Mouse (Mus musculus): ENCODE measurements around the gene Smim7. TPM values are rescaled to one million over a fixed set of nuclear protein-coding genes. Genes with fewer than 3 reads are reported as not detected.

Gene Smim7
- polyA plus RNA-seq, 1 experiment from 2014 or later = 37.4 TPM

DNA sequence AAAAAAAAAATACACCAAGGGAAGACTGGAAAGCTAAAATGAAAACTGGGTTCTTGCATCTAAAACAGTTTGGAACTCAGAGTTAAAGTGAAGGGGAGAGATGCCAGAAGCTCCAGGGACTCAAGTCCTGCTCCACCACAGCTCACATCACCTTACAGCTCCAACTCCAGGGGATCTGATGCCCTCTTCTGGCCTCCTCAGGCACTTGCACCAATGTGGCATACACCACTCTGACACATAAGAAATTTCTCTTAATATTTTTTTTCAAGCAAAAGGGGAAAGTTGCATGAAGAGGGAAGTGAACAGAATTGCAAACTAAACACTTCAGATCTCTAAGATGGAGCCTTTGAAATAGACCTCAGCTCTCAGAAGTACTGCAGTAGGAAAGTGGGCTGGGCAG lies 31.7 kb downstream of the Smim7 start:
- Histone ChIP-seq H3K27ac (replicated peaks) (no peak overlapping the region), H3K36me3 (replicated peaks) (peaks cover 17% of the 10 kb centered on the region), H3K9ac (no peak overlapping the region), H3K4me1 (replicated peaks) (peaks cover 16% of the 10 kb centered on the region), H3K4me3 (replicated peaks) (no peak overlapping the region), H3K27me3 (no peaks in the 10 kb centered on the region), H3K9me3 (replicated peaks) (no peaks in the 10 kb centered on the region), H3K4me2 (no peak overlapping the region)
- no peak for ATAC-seq (ENCODE audit: insufficient read depth)

DNA sequence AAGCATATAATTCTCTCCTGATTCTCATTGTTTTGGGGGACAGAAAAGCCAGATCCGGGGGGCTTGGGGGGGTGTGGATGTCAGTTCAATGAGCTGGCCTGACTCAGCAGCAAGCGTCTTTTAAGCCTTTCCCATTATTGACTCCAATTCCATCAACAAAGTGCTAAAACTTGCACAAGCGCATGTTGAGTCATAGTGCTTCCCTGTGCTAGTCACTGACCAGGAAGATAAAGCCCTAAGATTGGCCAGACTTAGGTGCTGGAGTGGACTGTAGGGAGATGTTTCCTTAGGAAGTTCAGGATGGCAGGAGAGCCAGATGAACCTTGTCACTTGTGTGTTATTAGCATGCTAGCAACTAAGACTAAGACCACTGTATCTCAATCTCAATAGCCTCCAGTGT lies 36.0 kb downstream of the Smim7 start:
- Histone ChIP-seq H3K4me3 (replicated peaks) (no peak overlapping the region), H3K4me1 (replicated peaks) (peaks cover 11% of the 10 kb centered on the region; the same call in 1 of the 2 replicates), H3K9ac (no peak overlapping the region), H3K27ac (replicated peaks) (no peak overlapping the region), H3K27me3 (no peaks in the 10 kb centered on the region), H3K9me3 (replicated peaks) (no peaks in the 10 kb centered on the region), H3K4me2 (no peak overlapping the region), H3K36me3 (replicated peaks) (no peaks in the 10 kb centered on the region)
- no peak for ATAC-seq (ENCODE audit: insufficient read depth)
- WGBS (ENCODE audit: insufficient replicate concordance) = 72% methylated on average over 3 of the region's 3 CpGs

DNA sequence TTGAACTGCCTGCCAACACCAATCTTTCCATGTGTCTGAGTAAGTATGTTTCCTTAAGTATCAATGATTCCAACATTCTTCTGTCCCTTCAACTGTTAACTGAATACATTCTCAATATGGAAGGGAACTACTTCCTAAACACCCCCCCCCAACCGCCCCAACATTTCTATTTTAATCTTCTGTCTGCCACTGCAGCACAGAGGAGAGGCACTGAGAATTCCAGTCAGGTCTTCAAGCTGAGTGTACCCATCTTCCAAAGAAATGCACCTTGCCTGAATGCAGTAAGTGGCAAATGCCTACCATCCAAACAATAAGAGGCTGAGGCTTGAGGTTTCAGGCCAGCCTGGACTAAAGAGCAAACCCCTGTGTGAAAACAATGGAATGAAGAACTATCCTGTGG lies 38.8 kb downstream of the Smim7 start:
- H3K9me3 ChIP-seq (replicated peaks) = no peaks in the 10 kb centered on the region
- H3K27ac ChIP-seq (replicated peaks) = no peak overlapping the region
- no peaks in the 10 kb centered on the region for H3K27me3 ChIP-seq
- H3K4me1 ChIP-seq (replicated peaks) = peaks cover 11% of the 10 kb centered on the region; the same call in 1 of the 2 replicates
- H3K4me3 ChIP-seq (replicated peaks) = no peak overlapping the region
- no peak overlapping the region for H3K4me2 ChIP-seq
- 69% methylated on average over 1 of the region's 1 CpGs for WGBS (ENCODE audit: insufficient replicate concordance)
- no peaks in the 10 kb centered on the region; the same call in 1 of the 2 replicates for H3K36me3 ChIP-seq (replicated peaks)
- ATAC-seq (ENCODE audit: insufficient read depth) = no peak
- no peak overlapping the region for H3K9ac ChIP-seq

DNA sequence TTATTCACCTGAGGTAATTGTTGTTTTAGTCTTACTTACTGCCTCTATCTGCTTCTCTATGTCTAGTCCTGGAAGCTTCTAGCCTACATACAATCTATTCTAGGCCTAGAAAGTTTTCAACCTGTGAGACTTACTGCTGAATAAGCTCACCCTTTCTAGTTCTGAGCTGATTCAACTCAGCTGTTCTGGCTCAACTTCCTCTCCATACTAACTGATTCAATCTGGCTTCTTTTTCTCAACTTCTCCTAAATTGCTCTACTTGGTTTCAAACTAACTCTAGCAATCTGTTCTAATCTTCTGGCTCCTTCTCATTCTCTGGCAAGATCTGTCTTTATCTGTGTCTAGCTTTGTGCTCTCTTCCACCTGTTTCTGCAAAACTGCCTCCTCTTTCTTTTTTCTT lies 49.0 kb downstream of the Smim7 start:
- ATAC-seq (ENCODE audit: insufficient read depth) = no peak
- Histone ChIP-seq H3K27ac (replicated peaks) (no peak overlapping the region), H3K4me2 (no peak overlapping the region), H3K36me3 (replicated peaks) (peaks cover 7% of the 10 kb centered on the region; the same call in 1 of the 2 replicates), H3K9me3 (replicated peaks) (no peaks in the 10 kb centered on the region), H3K9ac (no peak overlapping the region), H3K27me3 (no peaks in the 10 kb centered on the region), H3K4me1 (replicated peaks) (peaks cover 20% of the 10 kb centered on the region), H3K4me3 (replicated peaks) (no peak overlapping the region)

DNA sequence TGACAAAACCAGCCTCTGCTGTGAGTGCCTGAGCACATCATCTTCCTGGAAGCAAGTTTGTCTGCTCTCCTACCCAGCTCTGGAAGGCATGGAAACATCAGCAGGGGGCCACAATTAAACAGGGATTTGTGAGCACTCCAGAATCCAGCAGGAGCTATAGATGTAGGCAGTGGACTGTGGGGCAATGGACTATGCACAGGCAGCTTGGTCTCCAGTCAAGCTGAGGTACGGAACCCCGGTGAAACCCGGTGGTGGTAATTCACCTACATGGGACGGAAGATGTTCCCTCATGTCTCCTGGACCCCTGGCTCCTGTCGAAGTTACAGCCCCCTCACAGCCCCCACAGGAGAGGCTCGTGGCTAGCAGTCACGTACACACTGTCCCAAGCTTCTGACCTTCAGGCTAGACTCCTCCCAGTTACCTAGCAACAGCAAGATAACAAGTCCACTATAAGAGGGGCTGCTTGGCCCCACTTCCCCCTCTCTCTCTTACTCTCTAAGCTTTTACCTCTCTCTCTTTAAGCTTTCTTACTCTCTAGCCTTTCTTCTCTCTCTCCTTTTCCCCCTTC lies 53.4 kb downstream of the Smim7 start:
- no peak overlapping the region for H3K9ac ChIP-seq
- no peak overlapping the region for H3K4me2 ChIP-seq
- H3K4me1 ChIP-seq (replicated peaks) = peaks cover 30% of the 10 kb centered on the region
- H3K9me3 ChIP-seq (replicated peaks) = no peaks in the 10 kb centered on the region
- no peak overlapping the region for H3K27ac ChIP-seq (replicated peaks)
- H3K4me3 ChIP-seq (replicated peaks) = no peak overlapping the region
- no peak for ATAC-seq (ENCODE audit: insufficient read depth)
- no peaks in the 10 kb centered on the region for H3K27me3 ChIP-seq
- peaks cover 8% of the 10 kb centered on the region; the same call in 1 of the 2 replicates for H3K36me3 ChIP-seq (replicated peaks)
- 67% methylated on average over 7 of the region's 7 CpGs for WGBS (ENCODE audit: insufficient replicate concordance)

Small RNA genes lying within 50 kb of the gene (microRNA-seq; reads per million reads assigned to microRNA genes)
- gene Gm28019 = not detected

Other genes with a start within 250 kb of the Smim7 start
- gene Eps15l1, start 149.6 kb downstream of the Smim7 start, polyA plus RNA-seq (2015; fragmentation: Nextera tagmentation; extraction: Ambion mirVana) = 19.4 and 19.8 TPM in 2 replicates
- gene Calr3, start 127.2 kb downstream of the Smim7 start, polyA plus RNA-seq (2015; fragmentation: Nextera tagmentation; extraction: Ambion mirVana) = 0.35 and 0.58 TPM in 2 replicates
- 2.9 and 3.4 TPM in 2 replicates for gene 1700030K09Rik, start 127.2 kb downstream of the Smim7 start, polyA plus RNA-seq (2015; fragmentation: Nextera tagmentation; extraction: Ambion mirVana)
- 19.1 and 20.5 TPM in 2 replicates for gene Cherp, start 95.9 kb downstream of the Smim7 start, polyA plus RNA-seq (2015; fragmentation: Nextera tagmentation; extraction: Ambion mirVana)
- 8.1 and 9.7 TPM in 2 replicates for gene Slc35e1, start 78.5 kb downstream of the Smim7 start, polyA plus RNA-seq (2015; fragmentation: Nextera tagmentation; extraction: Ambion mirVana)
- 7.2 and 7.7 TPM in 2 replicates for gene Med26, start 22.8 kb downstream of the Smim7 start, polyA plus RNA-seq (2015; fragmentation: Nextera tagmentation; extraction: Ambion mirVana)
- gene Tmem38a, start 967 bp upstream of the Smim7 start, polyA plus RNA-seq (2015; fragmentation: Nextera tagmentation; extraction: Ambion mirVana) = 3.2 and 3.6 TPM in 2 replicates
- 0.01 TPM in 1 of 2 replicates, not detected in the other for gene Nwd1, start 75.6 kb upstream of the Smim7 start, polyA plus RNA-seq (2015; fragmentation: Nextera tagmentation; extraction: Ambion mirVana)
- 63.7 and 67.2 TPM in 2 replicates for gene Sin3b, start 152.2 kb upstream of the Smim7 start, polyA plus RNA-seq (2015; fragmentation: Nextera tagmentation; extraction: Ambion mirVana)
- gene F2rl3, start 190.8 kb upstream of the Smim7 start, polyA plus RNA-seq (2015; fragmentation: Nextera tagmentation; extraction: Ambion mirVana) = 2.8 and 3.1 TPM in 2 replicates